Mouse (Mus musculus) forebrain, postnatal 0 days (tissue): ENCODE results near the gene Btbd35f11. TPM values are rescaled to one million over a fixed set of nuclear protein-coding genes. Genes with fewer than 3 reads are reported as not detected.
"Not testable (repeated sequence)": the region's sequence is repeated elsewhere in the genome, so short reads cannot be mapped to it uniquely, and the experiment has no call there.

Experiments used
- ATAC-seq: fragments of 200-750 bp; cut with Nextera tagmentation; 2 replicates; pipeline ENCODE4 v1.8.0; 2017; ENCODE audit warnings: mild to moderate bottlenecking, moderate library complexity
- DNase-seq: peaks from one replicate; pipeline ENCODE4 v3.0.0-alpha.2; 2015
- H3K27ac ChIP-seq: fragments of 300-500 bp; sonication (generic); 2 replicates; pipeline ENCODE4 v1.5.1; 2014; ENCODE audit warnings: low read depth, mild to moderate bottlenecking, antibody characterized with exemption, low read length, moderate library complexity, mixed read lengths
- H3K27me3 ChIP-seq: fragments of 300-500 bp; sonication (generic); 2 replicates; pipeline ENCODE4 v1.6.1; 2014; ENCODE audit warnings: mild to moderate bottlenecking, low read length, mixed read lengths; ENCODE audit not compliant: insufficient read depth
- H3K36me3 ChIP-seq: fragments of 300-500 bp; sonication (generic); 2 replicates; pipeline ENCODE4 v1.6.1; 2014; ENCODE audit warnings: mild to moderate bottlenecking, moderate library complexity; ENCODE audit not compliant: insufficient read depth
- H3K4me1 ChIP-seq: fragments of 300-500 bp; sonication (generic); 2 replicates; pipeline ENCODE4 v1.6.1; 2014; ENCODE audit warnings: antibody characterized with exemption; ENCODE audit not compliant: insufficient read depth
- H3K4me2 ChIP-seq: fragments of 300-500 bp; sonication (generic); 2 replicates; pipeline ENCODE4 v1.6.1; 2014; ENCODE audit warnings: low read depth, mild to moderate bottlenecking, moderate library complexity
- H3K4me3 ChIP-seq: fragments of 300-500 bp; sonication (generic); 2 replicates; pipeline ENCODE4 v1.5.1; 2014; ENCODE audit warnings: low read depth, low read length, mixed read lengths
- H3K9ac ChIP-seq: fragments of 300-500 bp; sonication (generic); 2 replicates; pipeline ENCODE4 v1.6.1; 2014; ENCODE audit warnings: mild to moderate bottlenecking
- H3K9me3 ChIP-seq: fragments of 300-500 bp; sonication (generic); 2 replicates; pipeline ENCODE4 v1.6.1; 2016; ENCODE audit warnings: low read length
- WGBS: fragments of 180-500 bp; shearing (Covaris S2); extraction: QIAGEN DNeasy Blood & Tissue Kit; methylation state at CpG from one replicate; pipeline ENCODE4 v1.1.7; 2014; 5-methylcytosine and 5-hydroxymethylcytosine counted together
- polyA plus RNA-seq: library from polyadenylated mRNA; unstranded; fragments of >200 nt; fragmentation: Nextera tagmentation; extraction: Ambion mirVana; gene quantifications from 2 replicates; pipeline ENCODE4 v1.2.1, GENCODE M21; 2015
- total RNA-seq: library from RNA; depleted of rRNA; stranded (reverse); fragments of >200 nt; gene quantifications from 2 replicates; pipeline ENCODE4 v1.2.3, GENCODE M21; 2014; rRNA removed

Gene Btbd35f11
- total RNA-seq = not detected in 2 replicates
- polyA plus RNA-seq = not detected in 2 replicates

DNA sequence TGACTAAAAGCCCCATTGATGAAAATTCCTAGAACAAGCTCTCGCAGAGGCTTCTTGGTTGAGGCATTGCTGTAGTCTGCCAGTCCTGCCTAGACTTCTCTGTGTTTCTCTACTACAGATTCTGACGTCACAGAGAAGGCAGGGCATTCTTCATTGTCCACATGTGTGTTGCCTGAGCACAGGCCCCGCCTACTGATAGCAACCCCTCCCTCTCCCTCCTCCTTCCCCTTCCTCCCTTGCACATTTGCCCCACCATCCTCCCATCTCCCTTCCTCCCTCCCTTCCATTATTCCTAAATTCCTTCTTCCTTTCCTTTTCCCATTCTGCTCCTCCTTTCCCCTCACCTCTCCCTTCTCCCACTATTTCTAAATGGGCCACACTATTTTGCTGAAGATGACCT lies at the start of gene Btbd35f11:
Gene Btbd35f11, minus strand, starts transcription at position 101 of the 400 bp plus-strand sequence.
- H3K4me2 ChIP-seq, ATAC-seq, H3K27me3 ChIP-seq, H3K4me1 ChIP-seq, DNase-seq, H3K4me3 ChIP-seq, H3K36me3 ChIP-seq, H3K27ac ChIP-seq, H3K9me3 ChIP-seq, H3K9ac ChIP-seq: not testable (repeated sequence)
- 56% methylated on average over 2 of the region's 3 CpGs for WGBS

DNA sequence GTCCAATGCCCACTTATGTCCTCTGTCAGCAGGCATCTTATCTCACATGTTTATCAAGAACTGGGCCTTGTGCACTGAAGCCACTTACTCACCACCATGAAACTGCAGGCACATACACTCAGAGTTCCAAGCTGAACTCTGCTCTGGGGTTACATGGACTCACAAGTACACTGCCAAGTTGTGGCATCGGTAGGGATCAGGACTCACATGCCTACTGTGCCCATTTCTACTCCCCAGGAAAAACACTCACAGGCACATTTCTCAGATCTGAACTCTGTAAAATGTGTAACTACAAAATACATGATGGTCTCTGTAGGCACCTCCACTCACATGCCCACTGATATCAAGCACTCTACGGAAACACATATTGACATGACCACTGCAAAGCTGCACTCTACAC lies 33.5 kb downstream of the Btbd35f11 start:
- H3K36me3 ChIP-seq, H3K9me3 ChIP-seq, H3K27ac ChIP-seq, DNase-seq, H3K27me3 ChIP-seq, H3K4me1 ChIP-seq, H3K9ac ChIP-seq, ATAC-seq, H3K4me2 ChIP-seq, H3K4me3 ChIP-seq: not testable (repeated sequence)
- 90% methylated on average over 1 of the region's 2 CpGs for WGBS

Other genes with a start within 250 kb of the Btbd35f11 start
- gene Btbd35f24, start 247.9 kb downstream of the Btbd35f11 start, total RNA-seq = not detected in 2 replicates
- not detected in 2 replicates for gene Btbd35f24, start 247.9 kb downstream of the Btbd35f11 start, polyA plus RNA-seq